Mouse (Mus musculus) E14TG2a.4 (cell line): Measurements from ENCODE around the gene Clic3.

Experiments
- CTCF ChIP-seq: conservative IDR thresholded peaks from 2 replicates; pipeline ENCODE4 v1.5.1; 2014; ENCODE audit warnings: low read length
- NANOG ChIP-seq: IDR thresholded peaks from 2 replicates; pipeline ENCODE4 v1.6.1; 2014; ENCODE audit warnings: borderline replicate concordance, low read length, mixed read lengths
- POU5F1 ChIP-seq: IDR thresholded peaks from 2 replicates; pipeline ENCODE4 v1.6.1; 2014; ENCODE audit warnings: low read length, borderline replicate concordance

- TF ChIP-seq CTCF (no peak), POU5F1 (no peak), NANOG (no peak)
Measured at GRCm38 (mm10) chr2:25450853-25451647, 5.6 kb upstream of the Clic3 start.
